Mouse (Mus musculus) gastrocnemius, adult 2 months (tissue): ENCODE measurements around the gene Myo1a. TPM values are rescaled to one million over a fixed set of nuclear protein-coding genes. Genes with fewer than 3 reads are reported as not detected.
A peak's percentile ranks its signal among the peaks of the same experiment; 100 is the strongest.
"Not testable (repeated sequence)": the region's sequence is repeated elsewhere in the genome, so short reads cannot be mapped to it uniquely, and the experiment has no call there.

ENCODE experiments used
- DNase-seq: peaks from one replicate; pipeline ENCODE4 v3.0.0; 2022
- H3K27ac ChIP-seq: fragments of 200-600 bp; 2 replicates; pipeline ENCODE4 v1.8.1; 2022; ENCODE audit warnings: mild to moderate bottlenecking
- H3K4me3 ChIP-seq: fragments of 200-600 bp; 2 replicates; pipeline ENCODE4 v1.8.1; 2022; ENCODE audit warnings: mild to moderate bottlenecking, moderate library complexity
- CTCF ChIP-seq: fragments of 200-600 bp; IDR thresholded peaks from 2 replicates; pipeline ENCODE4 v1.8.1; 2022; ENCODE audit warnings: antibody characterized with exemption, mild to moderate bottlenecking, moderate library complexity
- intact Hi-C: fragments of 180-260 bp; cut with DNase I; formaldehyde crosslinking; loops from one replicate; pipeline ENCODE4 v1.15.1; 2025
- total RNA-seq, 2 experiments: library from RNA; stranded (reverse); gene quantifications; 2 replicates each; pipeline ENCODE4 v1.2.3; 2021

Gene Myo1a
- total RNA-seq, 2 experiments from 2014 or later, result not detected

DNA sequence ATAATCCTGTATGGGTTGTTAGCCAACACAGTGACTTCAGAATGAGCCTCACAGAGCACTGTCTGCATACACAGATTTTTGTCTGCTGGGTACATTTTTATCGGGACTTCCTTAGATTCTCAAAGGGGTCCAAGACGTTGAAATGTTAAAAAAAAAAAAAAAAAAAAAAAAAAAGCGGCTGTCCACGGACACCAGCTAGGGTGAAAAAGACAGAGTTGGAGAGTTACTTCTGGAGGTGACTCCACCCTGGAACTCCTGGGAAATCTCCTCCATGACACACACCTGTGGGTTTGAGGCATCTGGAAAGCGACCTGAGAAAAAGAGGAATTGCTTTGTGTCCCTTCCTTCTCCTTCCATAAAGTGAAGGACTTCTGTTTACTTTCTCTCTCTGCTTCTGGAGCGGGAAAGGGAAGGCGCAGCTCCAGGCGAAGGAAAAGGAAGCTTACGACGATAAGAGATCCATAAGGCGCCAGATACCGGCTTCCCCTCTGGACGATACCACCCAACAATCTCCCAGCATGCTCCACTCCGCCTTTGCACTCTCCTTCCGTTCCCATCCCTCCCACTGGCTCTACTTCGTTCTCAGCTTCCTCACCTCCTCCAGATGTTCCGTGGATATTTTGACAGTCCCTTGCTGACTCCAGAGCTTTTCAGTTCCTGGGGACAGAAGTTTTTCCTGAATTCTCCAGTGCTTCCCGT, 50.9 kb downstream of the Myo1a start:
- intact Hi-C loops, result no loop called here
- Histone ChIP-seq H3K27ac (peak overlapping the region; percentile 44), H3K4me3 (peak overlapping the region; percentile 49)
- TF ChIP-seq CTCF, result no peak
- no peak for DNase-seq

DNA sequence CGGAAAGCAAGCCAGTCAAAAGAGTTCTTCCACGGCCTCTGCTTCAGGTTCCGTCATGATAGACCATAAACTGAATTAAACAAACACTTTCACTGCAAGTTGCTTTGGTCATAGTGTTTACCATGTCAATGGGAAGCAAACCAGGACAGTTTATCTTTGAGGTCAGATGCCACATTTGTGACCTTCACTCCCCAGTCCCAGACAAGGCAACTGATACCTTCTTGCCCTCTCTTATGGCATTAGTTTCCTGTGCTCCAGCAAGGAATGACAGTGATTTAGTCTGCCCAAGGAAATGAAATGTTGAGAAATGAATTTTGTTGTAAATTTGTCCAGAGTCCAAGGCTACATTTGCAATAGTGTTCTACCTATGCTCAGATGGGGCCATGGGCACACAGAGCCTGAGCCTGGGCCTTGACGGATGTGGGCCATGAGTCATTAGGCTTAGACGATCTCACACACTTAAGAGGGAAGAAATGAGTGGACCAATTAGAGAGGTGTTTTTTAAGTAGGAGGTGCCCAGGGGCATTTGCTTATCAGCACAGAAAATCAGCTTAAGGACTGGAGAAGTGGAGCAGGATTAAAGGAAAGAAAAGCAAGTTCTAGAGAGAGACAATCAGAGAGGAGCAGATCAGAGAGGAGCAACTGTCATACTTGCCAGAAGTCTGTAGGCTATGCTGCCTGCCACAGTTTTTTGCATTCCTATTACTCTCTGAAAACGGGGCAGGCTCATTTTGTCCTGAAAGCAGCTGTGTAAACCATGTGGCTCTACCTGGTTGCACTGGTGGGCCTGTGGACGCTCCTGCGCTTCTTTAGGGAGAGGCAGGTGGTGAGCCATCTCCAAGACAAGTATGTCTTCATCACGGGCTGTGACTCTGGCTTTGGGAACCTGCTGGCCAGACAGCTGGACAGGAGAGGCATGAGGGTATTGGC, 54.5 kb downstream of the Myo1a start, which contains the start of the genes Rdh1 and Rdh16f1:
Gene Rdh1 (plus strand): TSS at position 541 of the 930 bp plus-strand sequence.
Gene Rdh16f1 (plus strand): TSS at position 607 of the 930 bp plus-strand sequence.
- DNase-seq, result no peak
- Histone ChIP-seq H3K4me3 (no peak within 1 kb of the TSS), H3K27ac (no peak within 1 kb of the TSS)
- intact Hi-C loops, result no loop called here
- no peak for TF ChIP-seq CTCF

DNA sequence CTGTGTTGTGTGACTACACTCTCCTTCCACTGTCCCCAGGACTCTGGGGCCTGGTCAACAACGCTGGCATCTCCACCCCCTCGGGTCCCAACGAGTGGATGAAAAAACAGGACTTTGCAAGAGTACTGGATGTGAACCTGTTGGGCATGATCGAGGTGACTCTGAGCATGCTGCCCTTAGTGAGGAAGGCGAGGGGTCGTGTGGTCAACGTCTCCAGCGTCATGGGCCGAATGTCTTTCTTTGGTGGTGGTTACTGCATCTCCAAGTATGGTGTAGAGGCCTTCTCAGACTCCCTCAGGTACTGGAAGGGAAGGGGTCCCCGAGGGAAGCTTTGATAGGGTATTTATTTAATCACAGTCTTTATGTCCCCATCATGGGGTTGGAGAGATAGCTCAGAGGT, 58.0 kb downstream of the Myo1a start:
- DNase-seq, H3K27ac ChIP-seq, H3K4me3 ChIP-seq, intact Hi-C loops: not testable (repeated sequence)

DNA sequence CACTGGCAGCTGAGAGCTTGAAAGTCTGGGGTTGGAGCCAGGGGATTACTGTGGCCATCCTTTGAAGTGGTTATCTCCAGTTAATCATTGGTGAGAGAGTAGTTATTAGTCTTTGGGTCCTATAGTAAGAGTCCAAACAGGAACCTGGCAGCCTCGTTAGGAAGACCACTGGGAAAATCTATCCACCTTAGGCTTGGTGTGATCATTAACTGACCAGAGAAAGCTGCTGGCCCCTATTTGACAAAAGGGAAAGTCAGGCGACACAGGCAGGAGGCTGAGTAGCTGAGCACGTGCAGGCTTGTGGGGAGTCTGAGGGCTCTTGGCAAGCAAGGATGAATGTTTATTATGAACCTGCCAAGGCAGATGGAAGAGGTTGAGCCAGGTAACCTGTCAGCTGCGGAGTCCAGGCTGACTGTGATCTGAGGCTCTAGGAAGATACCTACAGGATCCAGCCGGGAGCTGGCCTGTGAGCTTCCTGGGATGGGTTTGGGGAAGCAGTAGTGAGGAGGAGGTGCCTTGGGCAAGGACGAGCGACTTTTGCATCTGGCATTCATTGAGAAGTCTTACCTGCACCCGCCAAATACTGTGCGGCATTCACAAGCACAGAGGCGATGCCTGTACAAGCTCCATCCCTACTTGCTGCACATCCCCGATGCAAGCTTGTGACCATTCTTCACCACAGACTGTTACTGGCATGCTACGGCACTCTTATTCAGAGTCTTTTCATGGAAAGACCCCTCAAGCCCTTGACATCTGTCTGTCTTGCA, 59.1 kb downstream of the Myo1a start:
- no peak for TF ChIP-seq CTCF
- intact Hi-C loops, result no loop called here
- no peak for DNase-seq
- no peak overlapping the region for H3K27ac ChIP-seq
- H3K4me3 ChIP-seq, result no peak overlapping the region

DNA sequence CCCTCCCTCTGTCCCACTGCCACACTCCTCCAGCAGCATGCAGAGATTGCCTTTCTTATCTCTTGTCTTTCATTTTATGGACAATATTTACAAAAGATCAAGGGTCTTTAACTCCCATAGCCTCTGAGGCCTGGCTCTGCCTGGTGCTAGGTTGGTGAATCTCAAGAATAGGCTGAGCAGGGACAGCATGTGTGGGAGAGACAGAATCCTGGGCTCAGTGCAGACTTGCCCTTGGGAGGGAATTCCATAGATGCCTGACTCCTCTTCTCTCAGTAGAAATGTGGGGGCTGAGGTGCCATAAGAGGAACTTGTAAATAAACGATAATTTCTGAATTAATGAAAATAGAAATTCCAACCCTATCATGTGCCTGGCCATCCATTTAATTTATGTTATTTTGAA, 61.6 kb downstream of the Myo1a start:
- intact Hi-C loops, result no loop called here
- TF ChIP-seq CTCF, result no peak

More for the DNA sequence above, 61.6 kb downstream of the Myo1a start:
- Histone ChIP-seq H3K4me3 (no peak overlapping the region), H3K27ac (no peak overlapping the region)
- DNase-seq, result no peak

Other genes with a start within 250 kb of the Myo1a start
- gene Stac3, start 203.5 kb upstream of the Myo1a start, total RNA-seq, result 100 to 1,000 TPM; 393 to 462 TPM
- gene Ndufa4l2, start 190.2 kb upstream of the Myo1a start, total RNA-seq, result 10 to 100 TPM in 1 of 2 experiments, 1 to 10 TPM in 1; 8.1 to 16.5 TPM
- 10 to 100 TPM; 22.7 to 28.9 TPM for gene Shmt2, start 182.7 kb upstream of the Myo1a start, total RNA-seq
- under 1 TPM; 0.17 to 0.23 TPM for gene Nxph4, start 170.6 kb upstream of the Myo1a start, total RNA-seq
- 10 to 100 TPM; 34.6 to 71.3 TPM for gene Lrp1, start 84.0 kb upstream of the Myo1a start, total RNA-seq
- gene Stat6, start 62.2 kb upstream of the Myo1a start, total RNA-seq, result 10 to 100 TPM; 17.1 to 18.9 TPM
- gene Nemp1, start 38.3 kb upstream of the Myo1a start, total RNA-seq, result 1 to 10 TPM; 1.5 to 2.1 TPM
- 1 to 10 TPM; 2.8 to 3.2 TPM for gene Nab2, start 36.6 kb upstream of the Myo1a start, total RNA-seq
- not detected for gene Tac2, start 19.3 kb downstream of the Myo1a start, total RNA-seq
- gene Zbtb39, start 34.4 kb downstream of the Myo1a start, total RNA-seq, result 1 to 10 TPM; 6.6 to 7.2 TPM
- under 1 TPM; 0.22 to 0.36 TPM for gene Gpr182, start 46.6 kb downstream of the Myo1a start, total RNA-seq
- under 1 TPM; 0.05 to 0.06 TPM for gene Rdh1, start 54.6 kb downstream of the Myo1a start, total RNA-seq
- gene Rdh16f1, start 54.6 kb downstream of the Myo1a start, total RNA-seq, result not detected
- under 1 TPM; 0.33 to 0.48 TPM for gene Rdh9, start 71.2 kb downstream of the Myo1a start, total RNA-seq
- gene Rdh16, start 96.0 kb downstream of the Myo1a start, total RNA-seq, result not detected
- not detected for gene Rdh19, start 144.8 kb downstream of the Myo1a start, total RNA-seq
- not detected for gene Rdh16f2, start 161.3 kb downstream of the Myo1a start, total RNA-seq
- not detected for gene Rdh7, start 183.6 kb downstream of the Myo1a start, total RNA-seq
- not detected for gene Sdr9c7, start 193.3 kb downstream of the Myo1a start, total RNA-seq